Mouse (Mus musculus) adrenal gland, postnatal 36 days (tissue): Measurements from ENCODE around the gene Polr2e. TPM values are rescaled to one million over a fixed set of nuclear protein-coding genes. Genes with fewer than 3 reads are reported as not detected.
"Not testable (repeated sequence)": the region's sequence is repeated elsewhere in the genome, so short reads cannot be mapped to it uniquely, and the experiment has no call there.

ENCODE experiments used
- DNase-seq, 2 experiments: peaks; one replicate each; pipeline ENCODE4 v3.0.0; 2021; ENCODE audit warnings: mixed read lengths in 1 of 2
- total RNA-seq, 2 experiments: library from RNA; stranded (reverse); gene quantifications; 2 replicates each; pipeline ENCODE4 v1.2.3; 2021

Polr2e gene
- total RNA-seq, 2 experiments from 2014 or later: 92.8 to 108 TPM

DNA sequence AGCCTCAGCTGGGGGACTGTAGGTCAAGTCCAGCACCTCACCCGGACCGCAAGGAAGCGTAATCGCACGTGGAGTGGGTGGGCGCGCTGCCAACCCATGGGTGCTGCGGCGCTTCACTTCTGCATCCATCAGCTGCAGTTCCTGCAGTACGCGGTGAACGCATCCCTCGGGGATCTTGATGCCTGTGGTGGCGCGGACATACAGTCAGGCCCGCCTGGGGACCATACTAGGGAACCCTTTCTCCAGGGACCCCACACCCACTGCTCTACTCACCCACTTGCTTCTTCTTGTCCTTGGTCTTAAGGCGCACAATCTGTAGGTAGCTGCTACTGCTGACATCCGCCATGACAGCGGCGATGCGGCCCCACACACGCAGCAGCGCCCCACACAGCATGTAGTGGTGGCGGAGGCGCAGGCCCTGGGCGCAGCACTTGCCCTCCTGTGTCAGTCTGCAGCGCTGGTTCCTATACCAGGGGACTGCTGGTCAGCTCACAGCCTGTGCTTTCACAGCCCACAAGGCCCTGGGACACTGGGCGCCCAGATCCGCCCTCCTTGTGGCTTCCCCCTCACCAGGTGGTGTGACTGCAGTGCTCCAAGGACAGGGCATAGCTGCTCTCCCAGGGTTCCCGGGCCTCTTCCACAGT is 18.2 kb upstream of the Polr2e start:
- DNase-seq: no peak

DNA sequence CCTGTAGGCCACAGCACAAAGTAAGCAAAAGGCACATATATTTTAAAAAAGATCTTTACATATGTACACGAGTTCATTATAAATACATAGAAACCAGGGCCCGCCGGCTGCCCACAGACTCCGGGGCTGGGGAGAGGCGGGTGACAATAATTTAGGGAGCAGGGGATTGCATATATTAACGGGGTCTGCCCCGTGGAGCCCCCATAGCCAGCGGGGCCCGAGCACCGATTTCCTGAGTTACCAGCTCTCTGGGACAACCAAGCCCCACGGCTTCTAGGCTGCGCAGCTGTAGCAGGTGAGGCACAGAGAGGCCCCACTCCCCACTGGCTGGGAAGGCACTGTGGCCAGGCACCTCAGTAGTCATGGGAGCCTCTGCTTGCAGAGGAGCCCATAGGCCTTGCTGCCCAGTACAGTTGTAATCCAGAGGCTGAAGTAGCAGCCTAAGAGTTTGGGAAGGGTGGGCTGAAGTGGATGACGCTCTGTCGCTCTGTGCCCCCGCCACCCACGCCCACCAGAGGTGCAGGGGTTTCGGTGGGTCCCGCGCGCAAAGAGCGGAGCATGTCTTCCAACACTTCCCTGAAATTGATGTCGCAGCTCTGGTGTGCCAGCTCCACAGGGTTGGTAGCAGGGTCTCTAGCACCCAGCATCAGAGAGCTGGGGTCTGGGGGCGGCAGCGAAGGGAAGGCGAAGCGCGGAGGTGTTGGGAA is 17.5 kb upstream of the Polr2e start:
- no peak for DNase-seq

DNA sequence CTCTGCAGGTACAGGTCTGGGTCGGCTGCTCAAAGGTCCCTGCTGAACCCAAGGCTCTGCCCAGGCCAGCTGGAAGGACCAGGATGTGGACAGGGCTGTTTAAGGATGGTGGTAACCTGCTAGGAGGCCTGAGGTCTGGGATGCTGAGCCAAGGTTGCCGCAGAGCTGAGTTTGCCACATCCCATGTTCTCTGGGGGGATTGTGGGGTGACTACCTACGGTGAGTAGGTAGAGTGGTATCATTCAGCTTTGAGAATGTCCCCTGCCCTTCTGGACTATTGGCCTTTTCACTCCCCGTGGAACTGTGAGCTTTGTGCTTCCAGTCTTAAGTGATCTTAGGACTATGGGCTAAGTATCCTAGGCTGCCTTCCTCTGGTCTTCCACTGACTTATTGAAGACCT is 16.9 kb upstream of the Polr2e start:
- no peak for DNase-seq

DNA sequence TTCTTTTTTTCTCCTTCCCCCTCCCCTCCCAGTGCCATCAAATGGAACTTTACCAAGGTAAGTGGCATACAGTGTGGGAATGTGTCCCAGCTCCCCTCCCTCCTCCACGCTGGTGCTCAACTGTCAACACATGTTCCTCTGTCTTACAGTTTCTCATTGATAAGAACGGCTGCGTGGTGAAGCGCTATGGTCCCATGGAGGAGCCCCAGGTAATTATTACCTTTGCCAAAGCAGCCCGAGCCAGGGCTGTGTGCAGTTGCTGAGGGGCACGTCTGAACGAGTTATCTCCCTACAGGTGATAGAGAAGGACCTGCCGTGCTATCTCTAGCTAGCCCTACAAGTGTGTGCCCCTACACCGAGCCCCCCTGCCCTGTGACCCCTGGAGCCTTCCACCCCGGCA is 16.3 kb upstream of the Polr2e start:
- DNase-seq: no peak

DNA sequence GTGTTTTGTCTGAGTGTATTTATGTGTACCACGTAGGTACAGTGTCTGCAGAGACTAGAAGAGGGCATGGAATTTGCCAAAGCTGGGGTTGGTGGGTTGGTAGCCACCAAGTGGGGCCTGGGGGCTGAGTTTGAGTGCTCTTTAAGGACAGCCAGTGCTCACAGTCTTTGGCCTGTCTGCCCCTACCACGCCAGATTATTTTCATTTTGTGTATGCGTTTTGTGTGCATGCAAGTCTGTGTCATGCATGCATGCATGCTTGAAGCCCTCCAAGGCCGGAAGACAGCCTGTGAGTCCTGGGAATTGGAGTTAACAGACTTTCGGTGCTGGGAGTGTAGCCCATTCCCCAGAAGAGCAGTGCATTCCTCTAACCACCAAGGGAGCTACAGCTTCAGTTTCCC is 15.8 kb upstream of the Polr2e start:
- DNase-seq: no peak

DNA sequence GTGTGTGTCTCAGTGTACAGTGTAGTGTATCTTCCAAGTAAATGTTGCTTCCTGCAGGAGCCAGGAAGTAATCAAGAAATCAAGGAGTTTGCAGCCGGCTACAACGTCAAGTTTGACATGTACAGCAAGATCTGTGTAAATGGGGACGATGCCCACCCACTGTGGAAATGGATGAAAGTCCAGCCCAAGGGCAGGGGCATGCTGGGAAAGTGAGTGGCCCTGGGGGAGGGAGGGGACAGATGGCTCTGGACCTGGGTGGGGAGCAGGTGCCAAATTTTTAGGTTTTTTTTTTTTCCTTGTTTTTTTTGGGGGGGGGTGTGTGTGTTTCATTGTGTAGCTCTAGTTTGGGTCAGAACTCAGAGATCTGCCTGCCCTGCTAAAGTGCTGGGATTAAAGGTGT is 15.3 kb upstream of the Polr2e start:
- not testable (repeated sequence) for DNase-seq

DNA sequence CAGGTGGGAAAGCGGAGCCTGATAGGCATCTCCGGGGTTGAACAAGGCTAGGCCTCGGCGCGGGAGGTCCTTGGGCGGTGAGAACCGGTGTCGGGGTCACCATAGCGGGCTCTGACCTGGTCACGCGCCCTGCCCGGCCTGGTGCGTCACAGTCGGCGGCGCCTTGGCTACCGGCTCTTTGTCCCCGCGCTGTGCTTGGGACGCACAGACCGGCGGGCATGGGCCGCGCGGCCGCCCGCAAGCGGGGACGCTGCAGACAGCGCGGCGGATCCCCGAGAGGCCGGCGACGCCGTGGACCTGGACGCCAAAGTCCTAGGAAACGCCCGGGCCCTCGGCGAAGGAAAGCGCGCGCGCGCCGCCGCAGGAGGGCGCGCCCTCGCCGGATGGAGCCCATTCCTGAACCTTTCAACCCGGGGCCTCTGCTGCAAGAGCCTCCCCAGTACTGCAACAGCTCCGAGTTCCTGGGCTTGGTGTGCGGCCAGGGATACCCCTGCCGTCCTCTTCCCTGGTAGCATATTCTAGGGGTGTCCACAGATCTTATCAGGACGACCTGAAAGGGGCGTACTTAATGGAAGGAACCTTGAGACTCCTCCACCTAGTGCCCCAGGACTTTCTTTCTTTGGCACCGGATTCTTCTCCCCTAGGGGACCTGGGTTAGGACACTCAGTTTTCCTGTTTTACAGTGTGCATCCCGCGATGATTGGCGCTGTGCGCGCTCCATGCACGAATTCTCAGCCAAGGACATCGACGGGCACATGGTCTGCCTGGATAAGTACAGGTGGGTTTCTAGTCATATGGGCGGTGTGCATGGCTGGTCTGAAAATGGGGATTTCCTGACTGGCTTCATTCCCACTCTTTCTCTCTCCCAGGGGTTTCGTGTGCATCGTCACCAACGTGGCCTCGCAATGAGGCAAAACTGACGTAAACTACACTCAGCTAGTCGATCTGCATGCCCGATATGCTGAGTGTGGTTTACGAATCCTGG is 14.5 kb upstream of the Polr2e start:
- peak; percentile 78 to 84 for DNase-seq

DNA sequence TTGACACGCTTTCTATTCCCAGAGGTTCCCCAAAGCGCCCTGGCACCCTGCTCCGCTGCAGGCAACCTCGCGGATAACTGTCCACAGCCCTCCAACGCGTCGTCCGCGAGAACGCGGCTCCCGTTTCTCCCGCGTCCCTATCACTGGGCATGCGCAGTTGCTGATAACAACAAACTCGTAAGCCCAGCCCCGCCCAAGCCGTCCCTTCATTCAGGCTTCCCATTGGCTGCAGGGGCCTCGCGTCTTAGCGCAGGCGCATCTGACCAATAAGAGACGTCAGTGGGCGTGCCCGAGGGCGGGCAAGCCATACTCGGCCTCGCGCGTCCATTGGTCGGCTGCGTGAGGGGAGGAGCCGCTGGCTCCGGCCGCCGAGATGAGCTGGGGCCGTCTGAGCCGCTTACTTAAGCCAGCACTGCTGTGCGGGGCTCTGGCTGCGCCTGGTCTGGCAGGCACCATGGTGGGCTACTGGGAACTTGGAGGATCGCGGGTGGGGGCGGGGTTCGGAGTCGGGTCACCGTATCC is 13.7 kb upstream of the Polr2e start:
- peak; percentile 100 for DNase-seq

DNA sequence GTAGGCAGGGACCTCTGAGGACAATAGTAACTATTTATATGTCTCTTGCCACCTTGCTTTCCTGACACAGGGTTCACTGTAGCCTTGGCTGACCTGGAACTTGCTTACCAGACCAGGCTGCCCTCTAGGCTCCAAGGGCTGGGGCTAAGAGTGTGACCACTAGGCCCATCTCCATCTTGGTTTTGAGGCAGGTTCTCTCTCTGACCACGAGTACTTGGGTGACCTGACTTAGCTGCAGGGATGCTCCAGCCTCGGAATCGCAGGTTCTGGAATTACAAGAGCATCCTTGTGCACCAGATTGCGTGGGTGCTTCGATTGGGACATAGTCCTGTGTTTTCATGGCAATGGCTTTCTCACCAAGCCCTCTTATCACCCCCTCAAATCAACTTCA is 12.8 kb upstream of the Polr2e start:
- no peak for DNase-seq

DNA sequence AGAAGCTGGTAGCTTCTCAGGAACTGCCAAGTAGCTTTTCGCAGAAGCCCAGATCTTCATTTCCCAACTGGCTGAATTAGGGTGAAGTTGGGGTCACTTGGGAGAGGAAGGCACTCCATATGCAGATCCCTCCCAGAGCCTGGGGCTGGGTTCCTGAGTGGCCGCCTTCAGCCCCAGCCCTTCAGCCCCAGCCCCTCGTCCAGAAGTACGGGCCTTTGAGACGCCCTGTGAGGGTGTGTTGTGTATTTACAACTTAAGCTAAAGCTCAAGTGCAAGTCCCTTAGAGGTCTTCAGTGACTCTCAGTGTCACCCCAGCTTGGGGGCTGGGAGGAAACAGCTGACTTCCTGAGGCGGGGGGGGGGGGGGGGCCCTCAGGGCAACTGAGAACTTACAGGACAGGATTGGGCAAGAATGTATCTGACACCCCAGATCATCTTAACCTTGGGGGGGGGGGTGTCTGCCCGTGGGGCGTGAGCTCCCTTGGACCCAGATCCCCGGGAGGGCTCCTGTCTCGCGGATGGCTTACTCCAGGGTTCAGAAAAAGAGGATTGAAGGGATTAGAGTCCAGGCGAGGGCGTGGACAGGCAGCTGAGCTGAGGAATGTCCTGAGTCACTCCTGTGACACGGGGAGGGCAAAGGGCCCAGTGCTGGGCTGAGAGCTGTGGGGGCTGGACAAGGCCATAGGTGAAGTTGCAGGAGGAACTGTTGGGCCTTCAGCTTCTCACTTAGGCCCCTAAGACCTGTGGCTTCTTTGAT is 12.2 kb upstream of the Polr2e start:
- DNase-seq: peak; percentile 86

DNA sequence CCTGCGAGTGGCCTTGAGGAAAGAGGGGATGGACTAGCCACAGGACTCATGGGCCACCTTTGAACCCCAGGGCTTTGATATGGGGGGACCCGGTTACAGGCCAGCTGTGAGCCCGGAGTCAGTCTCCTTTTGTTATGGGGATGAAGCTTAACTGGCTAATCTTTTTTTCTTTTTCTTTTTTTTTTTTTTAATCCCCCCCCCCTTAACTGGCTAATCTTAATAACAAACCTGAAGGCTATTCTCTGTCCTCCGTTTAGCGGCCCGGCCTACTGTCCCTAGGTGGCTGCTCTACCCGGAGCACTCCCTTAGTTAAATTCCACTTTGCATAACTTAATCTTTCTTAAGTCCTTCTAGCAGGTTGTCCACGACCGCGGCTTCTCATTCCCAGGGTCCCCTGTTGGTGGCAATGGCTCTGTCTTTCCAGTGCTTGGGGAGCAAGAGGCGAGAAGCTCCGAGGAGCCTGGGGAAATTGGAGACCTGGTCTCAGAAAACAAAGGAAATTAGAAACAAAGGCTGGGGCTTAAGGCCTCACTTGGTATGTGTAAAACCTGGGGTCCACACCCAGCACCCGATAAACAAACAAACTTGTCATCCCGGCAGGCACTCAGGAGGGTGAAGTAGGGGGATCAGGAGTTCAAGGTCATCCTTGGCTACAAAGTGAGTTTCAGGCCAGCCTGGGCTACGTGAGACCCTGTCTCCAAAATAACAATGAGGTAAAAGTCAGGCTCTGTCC is 11.5 kb upstream of the Polr2e start:
- no peak for DNase-seq

DNA sequence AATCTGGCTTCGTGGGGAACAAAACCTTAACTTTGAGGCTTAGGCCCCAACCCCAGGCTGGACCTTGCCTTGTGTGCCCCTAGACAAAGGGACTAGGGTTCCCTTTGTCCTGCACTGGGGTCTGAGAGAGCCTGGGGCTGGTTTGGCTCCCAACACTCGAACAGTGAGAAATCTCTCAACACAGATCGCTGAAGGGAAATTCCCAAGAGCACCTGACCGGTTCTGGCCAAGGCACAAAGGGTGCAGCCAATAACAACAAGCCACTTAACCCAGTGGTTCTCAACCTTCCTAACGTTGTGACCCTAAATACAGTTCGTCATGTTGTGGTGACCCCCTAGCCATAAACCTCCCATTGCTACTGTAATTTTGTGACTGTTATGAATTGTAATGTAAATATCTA is 10.6 kb upstream of the Polr2e start:
- no peak for DNase-seq

DNA sequence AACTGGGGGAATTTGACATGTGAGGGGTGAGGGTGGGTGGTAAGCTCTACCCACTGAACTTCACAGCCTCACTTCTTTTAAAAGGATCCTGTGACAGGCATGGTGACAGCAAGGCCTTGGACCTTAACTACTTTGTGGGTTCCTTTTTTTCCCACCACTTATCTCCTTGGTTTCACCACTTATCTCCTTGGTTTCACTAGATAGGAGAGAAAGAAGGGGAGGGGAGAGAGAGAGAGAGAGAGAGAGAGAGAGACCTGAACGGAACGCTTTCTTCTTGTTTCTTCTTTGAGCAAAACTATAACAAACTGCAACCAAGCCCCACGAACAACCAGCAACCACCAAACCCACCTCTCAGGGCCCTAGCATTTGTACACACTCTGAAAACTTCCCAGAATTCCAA is 9.2 kb upstream of the Polr2e start:
- no peak for DNase-seq

DNA sequence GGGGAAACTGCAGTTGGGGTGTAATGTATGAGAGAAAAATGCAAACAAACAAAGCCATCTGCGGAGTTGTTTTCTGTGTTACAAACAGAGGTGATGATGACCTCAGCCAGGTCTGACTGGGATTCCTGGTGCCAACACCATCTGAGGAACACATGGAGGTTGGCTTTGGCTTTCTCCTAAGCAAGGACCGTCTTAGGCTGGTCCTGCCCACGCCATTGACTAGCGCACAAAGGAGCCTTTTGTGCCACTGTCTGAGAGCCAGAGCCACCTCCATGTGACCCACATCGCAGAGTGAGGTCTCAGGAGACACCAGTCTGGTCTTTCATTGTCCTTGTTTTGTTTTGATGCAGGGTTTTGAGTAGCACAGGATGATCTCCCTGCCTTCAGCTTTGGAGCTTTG is 8.8 kb upstream of the Polr2e start:
- DNase-seq: no peak

DNA sequence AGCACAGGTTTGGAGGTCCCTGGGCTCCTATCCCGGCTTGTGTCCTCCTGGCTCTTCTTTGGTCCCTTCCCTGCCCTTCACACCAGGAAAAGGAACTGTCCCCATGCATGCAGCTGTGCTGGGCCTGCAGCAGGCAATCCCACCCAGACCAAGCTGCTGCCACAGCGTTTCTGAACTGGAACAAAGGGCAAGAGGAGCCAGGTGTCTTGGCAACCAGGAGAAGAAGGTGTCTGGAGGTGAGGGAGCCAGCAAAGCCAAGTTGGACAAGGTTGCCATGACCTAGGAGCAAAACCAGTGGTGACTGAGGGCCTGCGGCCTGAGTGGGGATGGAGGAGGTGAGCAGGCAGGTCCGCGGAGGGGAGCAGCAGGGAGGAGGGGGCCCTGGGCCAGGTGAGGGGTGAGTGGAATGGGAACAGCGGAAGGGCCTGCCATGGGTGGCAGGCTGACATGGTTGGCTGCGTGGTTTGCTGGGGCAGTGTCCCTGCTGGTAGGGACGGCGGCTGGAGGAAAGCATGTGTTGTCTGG is 7.5 kb upstream of the Polr2e start, which contains the start of gene Gpx4:
Gene Gpx4 (plus strand): TSS at position 126 of the 525 bp plus-strand sequence.
- no peak for DNase-seq

DNA sequence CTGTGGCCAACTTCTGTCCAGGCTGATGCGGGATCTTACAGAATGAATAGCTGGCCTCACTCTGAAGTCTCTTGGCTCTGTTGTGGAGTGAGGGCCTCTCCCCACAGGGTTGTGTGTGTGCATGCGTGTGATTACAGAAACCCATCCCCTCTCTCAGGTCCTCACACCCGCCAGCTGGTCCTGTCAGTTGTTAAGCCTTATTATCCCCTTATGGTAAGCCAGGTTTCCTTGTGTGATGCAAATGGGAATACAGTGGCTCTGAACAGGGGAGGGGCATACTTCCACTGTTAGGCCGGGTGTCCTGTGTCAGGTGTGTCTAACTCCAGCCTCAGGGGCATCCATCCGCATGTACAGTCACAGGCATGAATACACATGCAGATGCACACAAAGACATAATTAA is 6.2 kb upstream of the Polr2e start:
- DNase-seq: no peak

DNA sequence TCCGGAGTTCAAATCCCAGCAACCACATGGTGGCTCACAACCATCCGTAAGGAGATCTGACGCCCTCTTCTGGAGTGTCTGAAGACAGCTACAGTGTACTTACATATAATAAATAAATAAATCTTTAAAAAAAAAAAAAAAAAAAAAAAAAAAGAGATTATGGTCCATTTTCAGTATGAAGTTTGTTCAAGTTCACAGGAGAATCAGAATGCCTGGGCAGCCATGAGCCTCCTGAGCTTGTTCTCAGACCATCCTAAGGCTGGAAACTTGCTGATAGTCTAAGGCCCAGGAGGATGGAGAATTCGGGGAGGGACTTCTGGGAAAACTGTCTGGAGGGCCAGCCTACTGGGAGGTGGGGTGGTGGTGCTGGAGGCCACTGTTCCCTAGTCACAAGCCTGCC is 5.8 kb upstream of the Polr2e start:
- not testable (repeated sequence) for DNase-seq

DNA sequence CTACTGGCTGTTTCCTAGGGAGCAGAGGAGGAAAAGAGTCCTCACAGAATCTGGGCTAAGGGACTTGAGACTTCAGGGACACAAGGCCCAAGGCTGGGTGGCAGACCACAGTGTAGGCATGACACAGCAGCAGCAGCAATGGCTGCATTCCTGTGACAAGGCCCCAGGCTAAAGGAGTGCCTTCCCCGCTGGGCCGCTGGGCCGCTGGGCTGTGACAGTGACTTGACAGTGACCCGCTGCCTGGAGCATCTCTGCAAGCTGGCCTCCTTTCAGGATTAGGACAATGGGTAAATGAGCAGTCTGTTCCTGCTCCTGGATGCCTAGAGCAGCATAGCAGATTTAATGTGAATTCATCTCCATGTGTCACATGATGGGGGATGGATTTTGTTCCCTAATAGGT is 4.5 kb upstream of the Polr2e start:
- DNase-seq: no peak

DNA sequence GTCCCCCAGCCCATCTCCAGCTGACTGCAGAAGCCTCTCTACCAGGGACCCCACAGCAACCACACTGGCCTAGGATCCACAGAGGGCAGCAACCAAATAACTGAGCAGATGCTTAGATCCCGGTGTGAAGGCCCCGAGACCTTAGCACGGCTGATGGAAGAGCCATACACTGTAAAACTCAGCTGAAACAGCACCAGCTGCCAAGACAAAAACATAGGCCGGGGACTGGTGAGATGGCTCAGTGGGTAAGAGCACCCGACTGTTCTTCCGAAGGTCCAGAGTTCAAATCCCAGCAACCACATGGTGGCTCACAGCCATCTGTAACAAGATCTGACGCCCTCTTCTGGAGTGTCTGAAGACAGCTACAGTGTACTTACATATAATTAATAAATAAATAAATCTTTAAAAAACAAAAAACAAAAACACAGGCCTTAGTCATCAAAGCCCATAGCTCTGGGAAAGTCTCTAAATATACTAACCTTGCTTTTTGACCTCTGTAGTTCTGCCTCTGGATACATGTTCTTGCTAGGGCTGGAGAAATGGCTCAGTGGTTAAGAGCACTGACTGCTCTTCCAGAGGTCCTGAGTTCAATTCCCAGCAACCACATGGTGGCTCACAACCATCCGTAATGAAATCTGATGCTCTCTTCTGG is 1.9 kb upstream of the Polr2e start:
- DNase-seq: not testable (repeated sequence)

DNA sequence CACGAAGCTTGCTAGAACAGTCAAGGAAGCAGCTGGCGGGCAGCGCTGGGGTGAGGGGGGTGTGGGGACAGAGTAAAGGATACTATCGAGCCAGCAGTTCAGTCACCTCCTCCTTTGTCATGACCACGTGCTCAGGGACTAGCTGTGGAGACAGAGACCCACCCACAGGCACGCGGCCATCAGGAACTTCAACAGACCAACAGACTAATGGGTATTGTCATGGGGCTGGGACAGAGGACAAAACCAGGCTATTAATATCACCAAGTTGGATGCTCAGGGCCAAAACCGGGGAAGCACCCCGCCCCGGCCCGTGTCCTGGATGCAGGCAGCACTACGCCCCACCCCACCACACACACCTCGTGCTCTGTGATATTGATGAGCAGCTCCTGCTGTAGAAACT is 2.8 kb downstream of the Polr2e start:
- no peak for DNase-seq
